12 mouse cellular contexts compared by ENCODE assay signal in the genomic region with DNA sequence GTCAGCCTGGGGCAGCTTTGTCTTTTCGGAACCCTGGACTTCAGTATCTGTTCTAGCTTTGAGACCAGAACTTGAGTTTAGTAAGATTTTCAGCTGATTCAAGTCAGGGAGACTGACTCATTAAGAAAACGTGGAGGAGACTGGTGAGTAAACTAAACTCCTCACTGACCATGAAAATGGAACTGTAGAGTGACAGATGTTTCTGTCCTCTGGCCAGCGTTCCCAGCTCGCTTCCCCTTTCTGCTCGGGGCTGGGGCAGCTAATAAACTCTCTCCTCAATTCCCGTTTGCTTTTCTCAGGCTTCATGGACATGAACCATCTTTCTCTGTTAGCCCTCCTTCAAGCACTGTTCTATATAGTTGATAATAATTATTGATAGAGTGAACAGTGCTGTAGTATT. TPM values are rescaled to one million over a fixed set of nuclear protein-coding genes. Genes with fewer than 3 reads are reported as not detected.
A peak's percentile ranks its signal among the peaks of the same experiment; 100 is the strongest.
DNase-seq lines count a peak whose midpoint lies in the region; ATAC-seq and TF ChIP-seq lines count a peak whose summit lies in the region.
"Had no signal": no experiment of that assay in that cellular context is flagged by ENCODE, and none has a peak within 500 bp of the region (broad histone marks: within the 10 kb centered on the region; RNA-seq: fewer than 3 reads in every experiment).

No protein-coding gene starts in this region.

- H3K4me1 ChIP-seq in G1E (ENCODE audit: insufficient read depth, low read depth, low read length) = peaks cover 70% of the 10 kb centered on the region
- peaks cover 2% of the 10 kb centered on the region; the same call in 1 of the 2 replicates for H3K4me1 ChIP-seq in bone marrow, adult 2 months (ENCODE audit: control insufficient read depth, insufficient read depth, low read length)
- H3K4me1 ChIP-seq in hindbrain, embryonic 16.5 days (ENCODE audit: control insufficient read depth, insufficient read depth, low read depth, low read length) = peaks cover 16% of the 10 kb centered on the region

- H3K27ac ChIP-seq in bone marrow, adult 2 months (ENCODE audit: control insufficient read depth, insufficient read depth, low read depth, low read length, poor library complexity) = peak overlapping the region; percentile 36; the same call in 1 of the 2 replicates
- no peak overlapping the region for H3K27ac ChIP-seq in hindbrain, embryonic 16.5 days (ENCODE audit: low read depth, low read length)
- H3K27ac ChIP-seq: embryonic facial prominence, embryonic 12.5 days; hindbrain, postnatal 0 days; midbrain, embryonic 13.5 days had no signal

- DNase-seq in kidney, postnatal 4 days = peak; percentile 15 to 25
- no peak for DNase-seq in kidney, adult 8-10 months
- DNase-seq in G1E (ENCODE audit: low spot score) (peak; percentile 32), adipocyte (ENCODE audit: low spot score) (no peak)
- no peak for DNase-seq in embryo, embryonic 10 days (ENCODE audit: low spot score)

- no peak for ATAC-seq in G1E (ENCODE audit: extremely low read depth, insufficient number of reproducible peaks, low FRiP score, poor library complexity, severe bottlenecking)
- peak; percentile 41 for ATAC-seq in megakaryocyte, adult 5-6 weeks (ENCODE audit: poor library complexity, severe bottlenecking)
- ATAC-seq in hindbrain, embryonic 16.5 days = no peak
- ATAC-seq: hindbrain, postnatal 0 days; midbrain, embryonic 13.5 days; Patski had no signal

- WGBS in bone marrow, adult 2 months = 16% methylated on average over 6 of the region's 6 CpGs
- WGBS in hindbrain, embryonic 16.5 days = 52% methylated on average over 6 of the region's 6 CpGs

- H3K27me3 ChIP-seq in G1E (ENCODE audit: insufficient read depth, low read length) = no peaks in the 10 kb centered on the region
- no peaks in the 10 kb centered on the region for H3K27me3 ChIP-seq in hindbrain, embryonic 16.5 days (replicated peaks; ENCODE audit: control insufficient read depth, insufficient read depth, low read length)
- H3K27me3 ChIP-seq: embryonic facial prominence, embryonic 12.5 days; midbrain, embryonic 13.5 days; Patski had no signal

- TF ChIP-seq CTCF in G1E (IDR thresholded peaks at IDR 0.05; ENCODE audit: low read depth, low read length) = no peak
- TF ChIP-seq CTCF in bone marrow, adult 2 months (IDR thresholded peaks at IDR 0.05; ENCODE audit: control insufficient read depth, insufficient read depth, low read length) = no peak

- peaks cover 23% of the 10 kb centered on the region for H3K36me3 ChIP-seq in G1E (replicated peaks)
- H3K36me3 ChIP-seq in hindbrain, embryonic 16.5 days (ENCODE audit: control insufficient read depth, insufficient read depth, low read length) = no peaks in the 10 kb centered on the region
- H3K36me3 ChIP-seq: embryonic facial prominence, embryonic 12.5 days; midbrain, embryonic 13.5 days had no signal

- H3K4me3 ChIP-seq in G1E (ENCODE audit: low read depth, low read length) = peak overlapping the region; percentile 3; the same call in 1 of the 2 replicates
- H3K4me3 ChIP-seq in bone marrow, adult 2 months (replicated peaks; ENCODE audit: control insufficient read depth, low read depth, low read length) = no peak overlapping the region
- no peak overlapping the region for H3K4me3 ChIP-seq in hindbrain, embryonic 16.5 days (ENCODE audit: low read length)
- H3K4me3 ChIP-seq: embryonic facial prominence, embryonic 12.5 days; midbrain, embryonic 13.5 days had no signal

- H3K9me3 ChIP-seq in G1E (replicated peaks) = no peaks in the 10 kb centered on the region
- no peaks in the 10 kb centered on the region for H3K9me3 ChIP-seq in hindbrain, embryonic 16.5 days (ENCODE audit: control insufficient read depth, low read length)
- H3K9me3 ChIP-seq: embryonic facial prominence, embryonic 12.5 days; midbrain, embryonic 13.5 days had no signal

- H3K9ac ChIP-seq in hindbrain, embryonic 16.5 days (ENCODE audit: low read depth, low read length) = no peak overlapping the region
- H3K9ac ChIP-seq: embryonic facial prominence, embryonic 12.5 days; midbrain, embryonic 13.5 days had no signal

- H3K4me2 ChIP-seq in hindbrain, embryonic 16.5 days (ENCODE audit: low read length) = no peak overlapping the region
- H3K4me2 ChIP-seq: embryonic facial prominence, embryonic 12.5 days; midbrain, embryonic 13.5 days had no signal

- TF ChIP-seq POLR2A in bone marrow, adult 2 months (IDR thresholded peaks at IDR 0.05; ENCODE audit: borderline replicate concordance, control insufficient read depth, low read depth, low read length) = no peak

RNA-seq across cellular contexts. Expression of a gene that starts 4.3 kb away (rescaled TPM):
- 72.4 and 79.7 TPM in 2 replicates for total RNA-seq in G1E (2014; fragmentation: Nextera tagmentation)
- 25.6 and 30.3 TPM in 2 replicates for total RNA-seq in G1E (2017)
- 60.5 and 70.4 TPM in 2 replicates for polyA plus RNA-seq in G1E (2012)
- 13.7 and 24.7 TPM in 2 replicates for polyA plus RNA-seq in bone marrow, adult 2 months (2011; ENCODE audit: insufficient read depth, insufficient read length, low replicate concordance, missing spikeins)
- total RNA-seq in megakaryocyte, adult 5-6 weeks (2015) = 23.2 and 26.6 TPM in 2 replicates
- total RNA-seq in megakaryocyte, adult 5-6 weeks (2017) = 19.6 and 26.5 TPM in 2 replicates
- 9.0 and 12.2 TPM in 2 replicates for polyA plus RNA-seq in hindbrain, embryonic 16.5 days (2015; fragmentation: Nextera tagmentation; extraction: Ambion mirVana)

RNA-seq across cellular contexts. Expression of a gene that starts 50.2 kb away (rescaled TPM):
- total RNA-seq in G1E (2014; fragmentation: Nextera tagmentation) (177 and 221 TPM in 2 replicates), G1E (2017) (395 and 472 TPM in 2 replicates)
- 6.3 and 7.7 TPM in 2 replicates for polyA plus RNA-seq in G1E (2012)
- polyA plus RNA-seq in bone marrow, adult 2 months (2011; ENCODE audit: insufficient read depth, insufficient read length, low replicate concordance, missing spikeins) = 44.5 and 47.9 TPM in 2 replicates
- 139 and 169 TPM in 2 replicates for total RNA-seq in megakaryocyte, adult 5-6 weeks (2015)
- 344 and 355 TPM in 2 replicates for total RNA-seq in megakaryocyte, adult 5-6 weeks (2017)
- polyA plus RNA-seq in hindbrain, embryonic 16.5 days (2015; fragmentation: Nextera tagmentation; extraction: Ambion mirVana) = 153 and 164 TPM in 2 replicates

RNA-seq across cellular contexts. Expression of a gene that starts 59.6 kb away (rescaled TPM):
- 13.8 and 16.6 TPM in 2 replicates for total RNA-seq in G1E (2014; fragmentation: Nextera tagmentation)
- total RNA-seq in G1E (2017) = 3.1 and 3.9 TPM in 2 replicates
- polyA plus RNA-seq in G1E (2012) = 5.7 and 7.7 TPM in 2 replicates
- polyA plus RNA-seq in bone marrow, adult 2 months (2011; ENCODE audit: insufficient read depth, insufficient read length, low replicate concordance, missing spikeins) = 0.22 TPM in 1 of 2 replicates, not detected in the other
- total RNA-seq in megakaryocyte, adult 5-6 weeks (2015) = not detected in 2 replicates
- under 0.01 TPM in 1 of 2 replicates, not detected in the other for total RNA-seq in megakaryocyte, adult 5-6 weeks (2017)
- 0.10 and 0.27 TPM in 2 replicates for polyA plus RNA-seq in hindbrain, embryonic 16.5 days (2015; fragmentation: Nextera tagmentation; extraction: Ambion mirVana)
- polyA plus RNA-seq: Patski had no signal

Comparison
In these comparisons a context has a peak if more than half of its experiments do, and no peak if none do; other contexts are left out.
1. DNase-seq: peak in kidney, postnatal 4 days (2 of 2) and G1E (single experiment); none in kidney, adult 8-10 months (0 of 2), adipocyte (single experiment) and embryo, embryonic 10 days (single experiment).